Mouse (Mus musculus) cerebellum, adult 2 months (tissue): ENCODE data around the gene Phactr2. TPM values are rescaled to one million over a fixed set of nuclear protein-coding genes. Genes with fewer than 3 reads are reported as not detected.
"Not testable (repeated sequence)": the region's sequence is repeated elsewhere in the genome, so short reads cannot be mapped to it uniquely, and the experiment has no call there.

Experiments used
- DNase-seq, 2 experiments: peaks; one replicate each; pipeline ENCODE4 v3.0.0; 2021
- H3K27ac ChIP-seq: fragments of 200-500 bp; 2 replicates; pipeline ENCODE4 v1.5.1; 2012; ENCODE audit warnings: low read length, control low read depth, inconsistent platforms; ENCODE audit not compliant: insufficient read depth
- H3K27me3 ChIP-seq: fragments of 200-500 bp; 2 replicates; pipeline ENCODE4 v1.6.1; 2012; ENCODE audit warnings: inconsistent platforms, mild to moderate bottlenecking, low read length, moderate library complexity; ENCODE audit not compliant: control insufficient read depth, insufficient read depth
- H3K4me1 ChIP-seq: fragments of 200-500 bp; 2 replicates; pipeline ENCODE4 v1.6.1; 2011; ENCODE audit warnings: low read length; ENCODE audit not compliant: control insufficient read depth, insufficient read depth
- H3K4me3 ChIP-seq: fragments of 200-500 bp; replicated peaks from 2 replicates; pipeline ENCODE3; 2011; ENCODE audit warnings: mild to moderate bottlenecking, low read depth, low read length, control low read depth; ENCODE audit not compliant: insufficient read depth
- CTCF ChIP-seq: fragments of 200-500 bp; IDR thresholded peaks from 2 replicates; pipeline ENCODE4 v1.5.1; 2011; ENCODE audit warnings: low read depth, mild to moderate bottlenecking, control low read depth, low read length, moderate library complexity, borderline replicate concordance; ENCODE audit not compliant: insufficient read depth
- POLR2A ChIP-seq: fragments of 200-500 bp; IDR thresholded peaks from 2 replicates; pipeline ENCODE4 v1.6.1; 2011; ENCODE audit warnings: low read length, control low read depth, borderline replicate concordance; ENCODE audit not compliant: insufficient read depth
- WGBS: fragments of 180-500 bp; shearing (Covaris S2); methylation state at CpG from one replicate; pipeline ENCODE4 v1.1.7; 2018; 5-methylcytosine and 5-hydroxymethylcytosine counted together
- polyA plus RNA-seq: library from polyadenylated mRNA; depleted of rRNA; stranded (reverse); fragments of >200 nt; gene quantifications from 2 replicates; pipeline ENCODE4 v1.2.3, GENCODE M21; 2012

Phactr2 gene
- polyA plus RNA-seq, 1 experiment, result 11.9 TPM

DNA sequence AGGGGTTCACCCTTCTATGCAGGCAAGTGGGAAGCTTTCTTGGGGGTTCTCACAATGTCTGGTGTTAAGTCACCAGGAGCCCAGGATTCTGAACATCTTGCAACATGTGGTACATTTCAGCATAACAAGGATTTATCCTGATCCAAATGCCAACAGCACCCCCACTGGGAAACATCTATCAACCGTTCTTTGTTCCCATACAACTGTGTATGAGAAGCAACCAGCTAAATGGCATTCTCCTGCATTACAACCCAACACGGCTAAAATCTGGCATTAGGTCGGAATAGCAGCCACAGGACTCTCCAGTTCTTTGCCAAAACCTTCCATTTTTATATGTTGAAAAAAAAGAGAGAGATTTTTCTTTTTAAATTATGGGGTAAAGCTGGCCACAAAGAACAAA is 264.7 kb downstream of the Phactr2 start:
- no peak for DNase-seq
- no peak overlapping the region for H3K27ac ChIP-seq
- H3K4me1 ChIP-seq, result no peaks in the 10 kb centered on the region
- no peak for TF ChIP-seq CTCF
- TF ChIP-seq POLR2A, result no peak
- H3K27me3 ChIP-seq, result no peaks in the 10 kb centered on the region
- H3K4me3 ChIP-seq, result no peak overlapping the region
- 27% methylated on average over 3 of the region's 3 CpGs for WGBS

GRCm38 (mm10) chr10:13209061-13209460 is 265.2 kb downstream of the Phactr2 start:
- WGBS, result 89% methylated on average over 4 of the region's 4 CpGs
- Histone ChIP-seq H3K27me3 (no peaks in the 10 kb centered on the region), H3K4me3 (no peak overlapping the region), H3K27ac (no peak overlapping the region), H3K4me1 (no peaks in the 10 kb centered on the region)
- no peak for DNase-seq
- TF ChIP-seq POLR2A (no peak), CTCF (no peak)

- TF ChIP-seq POLR2A, result no peak
- no peak for TF ChIP-seq CTCF
- Histone ChIP-seq H3K27ac (no peak overlapping the region), H3K4me3 (no peak overlapping the region), H3K4me1 (no peaks in the 10 kb centered on the region), H3K27me3 (no peaks in the 10 kb centered on the region)
- no peak for DNase-seq
- 95% methylated on average over 6 of the region's 6 CpGs for WGBS
These were observed 272.4 kb downstream of the Phactr2 start for GRCm38 (mm10) chr10:13201741-13202293.

DNA sequence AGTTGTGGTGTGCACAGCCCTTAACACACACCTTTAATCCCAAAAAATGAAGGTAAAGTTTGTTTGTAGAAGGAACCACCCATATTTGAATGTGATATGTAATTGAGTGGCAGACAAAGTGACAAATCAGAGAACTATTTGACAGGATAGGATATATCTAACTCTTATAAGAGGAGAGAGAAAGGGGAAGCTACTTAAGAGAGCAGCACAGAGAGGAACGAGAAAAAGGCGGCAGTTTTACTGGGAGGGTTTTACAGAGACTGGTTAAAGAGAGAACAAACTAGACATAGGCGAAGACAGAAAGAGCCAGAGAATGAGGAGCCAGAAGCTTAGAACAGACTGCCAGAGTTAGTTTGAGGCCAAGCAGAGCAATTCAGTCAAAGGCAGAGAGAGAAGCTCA is 273.4 kb downstream of the Phactr2 start:
- no peak overlapping the region for H3K4me3 ChIP-seq
- 95% methylated on average over 3 of the region's 3 CpGs for WGBS
- H3K4me1 ChIP-seq, result no peaks in the 10 kb centered on the region
- DNase-seq, result no peak
- no peak for TF ChIP-seq CTCF
- no peak for TF ChIP-seq POLR2A
- no peaks in the 10 kb centered on the region for H3K27me3 ChIP-seq
- no peak overlapping the region for H3K27ac ChIP-seq

DNA sequence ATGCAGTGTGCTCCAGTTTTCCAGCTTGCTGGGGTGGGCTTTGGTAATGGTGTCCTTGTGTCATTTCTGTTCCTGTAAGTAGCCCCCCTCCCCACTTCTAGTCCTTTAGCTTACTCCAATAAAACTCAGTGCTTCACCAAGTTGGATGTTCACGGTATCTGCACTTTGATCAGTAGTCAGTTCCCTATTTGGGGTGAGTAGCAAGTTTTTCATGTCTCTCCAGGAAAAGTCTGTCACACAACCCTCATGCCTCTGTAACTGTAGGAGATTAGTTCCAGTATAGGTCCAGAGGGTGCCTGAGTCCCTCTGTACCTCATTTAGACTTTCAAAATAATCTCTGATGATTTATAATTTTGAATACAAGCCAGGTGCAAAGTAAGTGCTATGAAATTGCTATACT is 275.0 kb downstream of the Phactr2 start:
- WGBS, result 93% methylated on average over 1 of the region's 1 CpGs
- TF ChIP-seq POLR2A (no peak), CTCF (no peak)
- DNase-seq, result no peak

GRCm38 (mm10) chr10:13196872-13197507 is 277.2 kb downstream of the Phactr2 start:
- no peak for DNase-seq
- TF ChIP-seq CTCF (no peak), POLR2A (no peak)
- Histone ChIP-seq H3K27me3 (no peaks in the 10 kb centered on the region), H3K27ac (no peak overlapping the region), H3K4me1 (no peaks in the 10 kb centered on the region), H3K4me3 (no peak overlapping the region)
- WGBS, result 21% methylated on average over 8 of the region's 8 CpGs

More for the DNA sequence above, 275.0 kb downstream of the Phactr2 start:
- Histone ChIP-seq H3K4me1 (no peaks in the 10 kb centered on the region), H3K27ac (no peak overlapping the region), H3K4me3 (no peak overlapping the region), H3K27me3 (no peaks in the 10 kb centered on the region)

GRCm38 (mm10) chr10:13193496-13193895 is 280.7 kb downstream of the Phactr2 start:
- H3K27ac ChIP-seq, H3K4me1 ChIP-seq, H3K27me3 ChIP-seq: not testable (repeated sequence)
- 83% methylated on average over 7 of the region's 7 CpGs for WGBS
- peak overlapping the region; percentile 72 for H3K4me3 ChIP-seq
- peak; percentile 8 to 16 for DNase-seq

DNA sequence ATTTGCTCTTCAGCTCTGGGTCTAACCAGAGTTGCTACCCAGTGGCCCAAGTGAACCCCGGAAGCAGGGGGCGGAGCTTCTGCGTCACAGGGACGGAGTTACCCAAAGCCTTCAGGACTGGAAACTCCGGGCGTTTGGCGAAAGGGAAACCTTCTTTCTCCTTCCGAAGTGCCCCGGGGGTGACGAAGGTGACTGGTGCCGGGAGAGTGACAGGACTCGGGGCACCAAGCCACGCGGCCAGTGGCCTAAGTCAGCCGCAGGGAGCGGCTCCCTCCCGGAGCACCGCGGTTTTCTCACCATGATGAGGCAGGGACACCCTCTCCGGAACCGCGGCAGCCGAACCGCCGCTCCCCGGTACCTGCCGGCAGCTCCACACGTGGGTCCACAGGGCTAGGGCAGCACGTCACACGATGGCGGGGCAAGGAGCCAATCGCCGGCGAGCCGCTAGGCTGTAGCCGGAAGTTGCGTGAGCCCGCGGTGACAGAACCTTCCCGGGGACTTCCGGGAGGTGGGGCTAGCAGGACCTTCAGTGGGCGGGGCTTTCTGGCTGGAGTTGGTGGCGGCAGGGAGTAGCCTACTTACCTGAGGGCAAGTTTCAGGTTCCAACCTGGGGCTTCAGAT is 281.4 kb downstream of the Phactr2 start, which contains the start of gene Ltv1:
Ltv1 (minus strand) TSS at position 438 of the 621 bp plus-strand sequence.
- DNase-seq, result peak; percentile 96
- no peak for TF ChIP-seq CTCF
- peak; percentile 45; the same call in 1 of the 2 replicates for TF ChIP-seq POLR2A
- Histone ChIP-seq H3K4me3 (peak within 1 kb of the TSS; percentile 72), H3K27ac (no peak within 1 kb of the TSS), H3K4me1 (no peaks in the 10 kb centered on the region), H3K27me3 (no peaks in the 10 kb centered on the region)
- WGBS, result 1% methylated on average over 43 of the region's 43 CpGs
